Mouse (Mus musculus) C2C12 (cell line): ENCODE measurements around the gene Tex13c2. TPM values are rescaled to one million over a fixed set of nuclear protein-coding genes. Genes with fewer than 3 reads are reported as not detected.

ENCODE experiments used
- H3K27me3 ChIP-seq: one replicate; pipeline ENCODE4 v1.6.1; 2011; ENCODE audit not compliant: control insufficient read depth, insufficient read depth, insufficient read length
- H3K36me3 ChIP-seq: one replicate; pipeline ENCODE4 v1.6.1; 2011; ENCODE audit not compliant: control insufficient read depth, insufficient read depth
- H3K4me3 ChIP-seq: one replicate; pipeline ENCODE4 v1.5.1; 2011; ENCODE audit warnings: mild to moderate bottlenecking, control low read depth; ENCODE audit not compliant: poor library complexity, insufficient read depth, severe bottlenecking
- H3K79me2 ChIP-seq: one replicate; pipeline ENCODE4 v1.6.1; 2011; ENCODE audit not compliant: control insufficient read depth, insufficient read depth
- H3K79me3 ChIP-seq: one replicate; pipeline ENCODE4 v1.6.1; 2011; ENCODE audit warnings: low read depth, control low read depth
- H3ac ChIP-seq: one replicate; pipeline ENCODE3; 2011; ENCODE audit warnings: low read depth; ENCODE audit not compliant: control insufficient read depth, insufficient read length
- CEBPB ChIP-seq: IDR thresholded peaks from one replicate; pipeline ENCODE4 v1.6.1; 2011; ENCODE audit warnings: low read depth, mild to moderate bottlenecking, control low read depth, moderate library complexity
- CTCF ChIP-seq: IDR thresholded peaks from one replicate; pipeline ENCODE4 v1.5.1; 2011; ENCODE audit not compliant: control insufficient read depth, insufficient read depth, insufficient read length
- FOSL1 ChIP-seq: IDR thresholded peaks from one replicate; pipeline ENCODE4 v1.8.0; 2011; ENCODE audit warnings: mild to moderate bottlenecking, low read length; ENCODE audit not compliant: poor library complexity, insufficient read depth, severe bottlenecking
- MAX ChIP-seq: IDR thresholded peaks from one replicate; pipeline ENCODE4 v1.6.1; 2011; ENCODE audit warnings: mild to moderate bottlenecking, control low read depth
- MYOD1 ChIP-seq: IDR thresholded peaks from one replicate; pipeline ENCODE4 v1.6.1; 2011; ENCODE audit warnings: low read depth; ENCODE audit not compliant: control insufficient read depth, insufficient read length
- MYOG ChIP-seq: IDR thresholded peaks from one replicate; pipeline ENCODE4 v1.6.1; 2011; ENCODE audit not compliant: control insufficient read depth, insufficient read length; ENCODE audit errors: extremely low read depth
- USF1 ChIP-seq: IDR thresholded peaks from one replicate; pipeline ENCODE4 v1.6.1; 2011; ENCODE audit warnings: low read depth, mild to moderate bottlenecking, control low read depth, moderate library complexity
- polyA plus RNA-seq: library from polyadenylated mRNA; unstranded; fragments of >200 nt; fragmentation: generic; extraction: Trizol; gene quantifications from one replicate; pipeline ENCODE4 v1.2.1, GENCODE M21; 2012; ENCODE audit warnings: missing spikeins

Tex13c2 gene
- polyA plus RNA-seq, 1 experiment, result not detected

DNA sequence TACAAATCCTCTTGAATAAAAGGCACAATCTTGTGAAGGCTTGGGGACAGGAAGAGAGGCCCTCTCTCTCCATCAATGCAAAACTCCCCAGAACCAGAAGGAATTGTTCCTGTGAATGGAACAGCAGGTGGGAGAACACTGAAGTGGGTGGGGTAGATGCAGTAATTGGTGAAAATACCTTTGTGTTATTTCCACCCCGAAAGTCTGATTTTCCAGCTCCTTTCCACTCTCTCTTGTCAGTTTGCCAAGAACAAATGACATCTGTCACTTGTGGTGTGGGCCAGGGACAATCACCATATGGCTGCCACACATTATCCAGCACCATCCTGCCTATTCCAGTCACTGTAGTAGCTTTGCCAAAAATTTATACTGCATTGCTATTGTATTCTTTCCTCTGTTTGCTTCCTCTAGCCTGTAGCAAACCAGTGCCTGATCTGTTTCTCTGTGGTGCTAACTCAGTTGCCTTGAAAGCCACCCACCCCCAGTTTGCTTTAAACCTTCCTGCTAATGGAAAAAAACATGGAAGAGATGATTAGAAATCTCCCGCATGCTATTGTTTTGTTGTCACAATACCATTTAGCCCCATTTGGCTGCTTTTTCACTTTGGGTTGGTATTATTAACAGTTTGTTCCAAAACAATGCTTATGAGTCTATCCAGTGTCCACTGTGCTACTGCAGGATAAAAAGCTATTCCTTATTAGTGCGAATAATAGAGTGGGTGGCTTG, 50.7 kb downstream of the Tex13c2 start:
- no peak overlapping the region for H3ac ChIP-seq
- no peaks in the 10 kb centered on the region for H3K36me3 ChIP-seq
- H3K27me3 ChIP-seq, result no peaks in the 10 kb centered on the region
- peak overlapping the region; percentile 14 for H3K4me3 ChIP-seq
- H3K79me2 ChIP-seq, result no peaks in the 10 kb centered on the region
- H3K79me3 ChIP-seq, result no peaks in the 10 kb centered on the region
- TF ChIP-seq CTCF (no peak), MYOD1 (no peak), USF1 (no peak), MAX (no peak), MYOG (no peak), FOSL1 (no peak), CEBPB (no peak)

DNA sequence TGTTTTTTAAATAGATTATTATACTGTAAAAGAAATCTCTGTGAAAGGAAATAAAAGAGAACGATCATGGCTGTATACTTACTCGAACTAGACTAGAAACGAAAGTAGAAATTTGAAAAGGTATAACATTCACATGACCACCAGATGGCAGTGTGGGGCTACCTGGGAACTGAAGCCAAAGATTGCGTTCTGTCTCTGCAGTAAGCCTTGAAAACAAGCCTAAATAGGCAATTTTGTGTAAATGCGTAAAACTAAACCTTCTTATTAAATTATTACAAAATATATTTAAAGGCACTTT, 51.2 kb downstream of the Tex13c2 start:
- Histone ChIP-seq H3ac (no peak overlapping the region), H3K4me3 (peak overlapping the region; percentile 14), H3K79me3 (no peaks in the 10 kb centered on the region), H3K36me3 (no peaks in the 10 kb centered on the region), H3K79me2 (no peaks in the 10 kb centered on the region), H3K27me3 (no peaks in the 10 kb centered on the region)
- TF ChIP-seq MAX, result no peak
- no peak for TF ChIP-seq CEBPB
- TF ChIP-seq MYOD1, result no peak
- TF ChIP-seq USF1, result no peak
- no peak for TF ChIP-seq FOSL1
- TF ChIP-seq CTCF, result no peak
- no peak for TF ChIP-seq MYOG

Other genes starting within 250 kb of the Tex13c2 start
- gene Sh2d1a, start 12.8 kb downstream of the Tex13c2 start, polyA plus RNA-seq, result not detected